Mouse (Mus musculus) cerebellum, adult 9-11 months (tissue): ENCODE measurements around the gene Hdac1.

Experiments
- DNase-seq: peaks from one replicate; pipeline ENCODE4 v3.0.0; 2022

Hdac1 gene

GRCm38 (mm10) chr4:129542592-129543141, at the start of gene Hdac1:
Gene Hdac1 (minus strand): TSS chr4:129542713.
- DNase-seq = peak; percentile 98

GRCm38 (mm10) chr4:129588865-129589264, 46.4 kb upstream of the Hdac1 start:
- DNase-seq = no peak

DNA sequence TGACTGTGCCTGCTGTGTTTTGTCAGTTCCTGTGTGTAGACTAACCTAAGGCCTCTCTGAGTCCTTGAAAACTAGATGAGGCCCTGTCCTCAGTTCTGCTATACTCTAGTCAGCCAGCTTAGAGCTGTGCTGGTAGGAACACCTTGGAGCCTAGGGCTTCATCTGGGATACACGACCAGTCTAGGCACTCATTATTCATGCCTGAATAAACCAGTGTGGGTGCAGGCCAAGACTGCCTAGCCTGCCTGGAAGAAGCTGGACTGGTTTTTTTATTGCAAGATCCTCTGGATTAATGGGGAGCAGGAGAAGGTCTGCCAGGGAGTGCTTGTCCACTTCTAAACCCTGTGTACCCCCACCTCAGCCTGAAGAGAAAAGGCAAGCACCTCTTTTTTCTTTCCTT, 44.4 kb upstream of the Hdac1 start:
- no peak for DNase-seq

GRCm38 (mm10) chr4:129585773-129586172, 43.3 kb upstream of the Hdac1 start:
- DNase-seq = no peak

GRCm38 (mm10) chr4:129584884-129585608, 42.5 kb upstream of the Hdac1 start:
- DNase-seq = peak; percentile 68

- DNase-seq = no peak
Observed at GRCm38 (mm10) chr4:129584370-129584769, 41.9 kb upstream of the Hdac1 start.

DNA sequence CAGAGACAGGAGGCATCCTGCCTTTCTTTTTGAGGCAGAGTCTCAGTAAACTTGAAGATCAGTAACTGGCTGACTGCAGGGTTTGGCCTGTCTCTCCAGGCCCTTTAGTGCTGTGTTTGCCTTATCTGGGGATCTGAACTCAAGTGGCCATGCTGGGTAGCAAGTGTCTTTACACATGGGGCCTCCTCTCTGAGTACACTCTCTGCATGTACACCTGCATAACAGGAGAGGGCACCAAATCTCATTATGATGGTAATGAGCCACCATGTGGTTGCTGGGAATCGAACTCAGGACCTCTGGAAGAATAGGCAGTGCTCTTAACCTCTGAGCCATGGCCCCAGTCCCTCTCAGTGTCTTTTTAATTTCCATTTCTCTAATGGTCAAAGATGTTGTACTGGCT, 39.7 kb upstream of the Hdac1 start:
- DNase-seq = no peak

GRCm38 (mm10) chr4:129580347-129580746, 37.8 kb upstream of the Hdac1 start:
- DNase-seq = peak; percentile 72

GRCm38 (mm10) chr4:129578466-129578865, 36.0 kb upstream of the Hdac1 start, which contains the start of gene Fam167b:
Gene Fam167b (minus strand): TSS chr4:129578549.
- DNase-seq = no peak

- DNase-seq = no peak
Observed at GRCm38 (mm10) chr4:129577688-129578087, 35.2 kb upstream of the Hdac1 start.

GRCm38 (mm10) chr4:129576863-129577491, 34.5 kb upstream of the Hdac1 start:
- no peak for DNase-seq

- DNase-seq = no peak
Observed at GRCm38 (mm10) chr4:129575171-129575844, 32.8 kb upstream of the Hdac1 start.

DNA sequence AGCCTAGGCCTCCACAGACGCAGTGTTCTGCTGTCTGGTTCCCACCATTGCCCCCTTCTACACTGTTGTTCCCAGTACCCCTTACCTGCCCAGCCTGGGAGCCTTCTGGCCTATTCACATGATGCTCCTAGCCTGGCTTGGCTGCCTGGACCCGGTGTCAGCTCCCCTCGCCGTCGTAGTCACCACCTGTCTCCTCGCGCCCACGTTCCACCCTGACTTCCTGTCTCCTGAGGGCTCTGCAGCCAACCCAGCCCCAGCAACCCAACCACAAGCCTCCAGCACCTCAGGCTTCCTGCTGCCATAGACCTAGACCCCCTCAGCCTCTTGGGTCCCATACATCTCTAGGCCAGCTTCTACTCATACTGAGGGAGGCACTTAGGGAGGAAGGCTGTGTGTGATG, 30.9 kb upstream of the Hdac1 start, which contains the start of gene Lck:
Lck (minus strand) TSS at position 212 of the 400 bp plus-strand sequence.
- no peak for DNase-seq

DNA sequence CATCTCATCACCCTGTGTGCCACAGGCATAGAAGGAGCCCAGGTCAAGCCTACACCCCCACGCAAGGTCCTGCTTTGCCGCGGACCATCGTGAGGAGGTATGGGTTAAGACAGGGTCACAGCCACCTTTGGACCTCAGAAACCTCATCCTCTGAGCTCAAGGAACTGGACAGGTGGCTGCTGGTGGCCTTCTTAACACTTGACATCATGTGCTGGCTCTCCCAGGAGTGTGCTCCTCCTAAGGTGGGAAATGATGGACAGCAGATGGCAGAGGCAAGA, 30.5 kb upstream of the Hdac1 start:
- no peak for DNase-seq

GRCm38 (mm10) chr4:129572236-129573092, 30.0 kb upstream of the Hdac1 start:
- DNase-seq = no peak

DNA sequence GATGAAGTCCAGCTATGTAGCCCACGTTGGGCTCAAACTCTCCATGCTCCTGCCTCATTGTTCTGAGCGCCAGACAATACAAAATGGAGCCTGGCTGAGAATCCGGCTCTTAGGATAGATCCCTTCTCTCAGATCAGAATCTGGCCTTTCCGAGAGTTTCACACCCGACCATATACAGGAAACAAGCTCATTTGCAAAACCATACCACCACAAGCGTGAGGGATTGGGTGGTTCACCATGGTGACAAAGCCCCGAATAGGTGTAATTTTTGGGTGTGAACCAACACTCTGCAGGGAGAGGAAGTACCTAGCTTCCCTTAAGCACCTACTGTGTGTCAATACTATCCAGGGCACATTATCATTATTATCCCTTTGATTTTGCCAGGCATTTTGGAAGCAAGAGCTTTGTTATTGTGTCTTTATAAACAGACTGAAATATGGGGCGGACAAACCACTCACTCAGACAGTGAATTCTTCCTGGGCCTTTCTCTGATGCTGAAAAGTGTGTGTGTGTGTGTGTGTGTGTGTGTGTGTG, 29.1 kb upstream of the Hdac1 start:
- DNase-seq = no peak

- DNase-seq = no peak
Observed at GRCm38 (mm10) chr4:129570028-129570427, 27.5 kb upstream of the Hdac1 start.

- DNase-seq = no peak
Observed at GRCm38 (mm10) chr4:129568366-129568765, 25.9 kb upstream of the Hdac1 start.

- DNase-seq = no peak
Observed at GRCm38 (mm10) chr4:129565139-129565538, 22.6 kb upstream of the Hdac1 start.

DNA sequence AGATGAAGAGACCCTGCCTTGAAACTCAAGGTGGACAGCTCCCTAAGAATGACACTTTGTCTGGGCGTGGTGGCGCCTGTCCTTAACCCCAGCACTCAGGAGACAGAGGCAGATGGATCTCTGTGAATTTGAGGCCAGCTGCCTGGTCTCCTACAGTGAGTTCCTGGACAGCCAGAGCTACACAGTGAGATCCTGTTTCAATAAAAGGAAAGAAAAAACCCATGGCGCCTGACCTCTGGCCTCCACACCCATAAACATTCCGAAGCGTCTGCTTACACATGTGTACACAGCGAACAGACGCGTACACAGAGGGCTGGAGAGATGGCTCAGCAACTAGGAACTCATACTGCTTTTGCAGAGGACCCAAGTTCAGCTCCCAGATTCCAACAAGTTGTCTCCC, 21.2 kb upstream of the Hdac1 start:
- no peak for DNase-seq

DNA sequence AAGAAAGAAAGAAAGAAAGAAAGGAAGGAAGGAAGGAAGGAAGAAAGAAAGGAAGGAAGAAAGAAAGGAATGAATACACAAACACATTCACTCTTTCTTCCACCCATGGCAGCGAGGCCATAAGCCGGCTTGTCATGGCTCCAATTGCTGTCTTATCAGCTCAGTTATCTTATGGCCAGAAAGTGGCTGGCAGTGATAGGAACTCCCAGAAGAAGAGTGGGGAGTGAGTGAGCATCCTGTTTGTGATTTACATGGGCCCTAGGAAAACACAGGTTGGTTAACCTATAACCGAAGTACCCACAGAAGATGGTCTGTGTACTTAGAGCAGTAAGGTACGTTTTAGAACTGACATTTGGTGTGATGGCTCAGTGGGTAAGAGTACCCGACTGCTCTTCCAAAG, 18.7 kb upstream of the Hdac1 start:
- DNase-seq = no peak

DNA sequence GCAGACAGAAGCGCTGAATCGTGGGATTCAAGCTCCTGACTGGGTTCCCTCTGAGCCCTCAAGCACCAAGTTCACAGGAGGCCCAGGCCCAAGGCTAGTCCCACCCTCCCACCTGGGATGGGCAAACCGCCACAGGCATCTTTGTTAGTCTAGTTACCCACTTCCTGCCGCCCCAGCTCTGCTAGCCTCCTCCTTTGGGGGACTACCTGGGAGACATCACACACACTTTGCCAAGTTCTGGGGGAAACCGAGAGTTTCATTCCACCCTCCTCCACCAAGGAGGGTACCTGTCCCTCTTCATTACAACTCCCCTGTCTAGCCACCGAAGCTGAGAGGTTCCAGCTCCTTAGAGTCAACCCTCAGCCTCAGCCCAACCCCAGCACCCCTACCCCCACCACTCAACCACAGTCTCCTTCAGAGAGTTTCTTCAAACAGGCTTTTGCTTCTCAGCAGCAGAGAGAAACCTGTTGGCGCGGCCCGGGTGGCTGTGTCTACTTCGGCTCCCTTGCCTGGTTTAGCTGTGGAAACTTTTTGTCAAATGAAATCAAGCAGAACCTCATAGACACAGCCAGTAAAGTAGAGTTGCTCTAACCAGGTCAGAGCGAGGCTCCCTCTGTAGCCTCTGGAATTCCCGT, 15.9 kb upstream of the Hdac1 start:
- DNase-seq = peak; percentile 22
